Mouse (Mus musculus) intestine, embryonic 16.5 days (tissue): Measurements from ENCODE around the gene Mapk1ip1. TPM values are rescaled to one million over a fixed set of nuclear protein-coding genes. Genes with fewer than 3 reads are reported as not detected.
A peak's percentile ranks its signal among the peaks of the same experiment; 100 is the strongest.

ENCODE experiments used
- ATAC-seq: fragments of 200-750 bp; cut with Nextera tagmentation; 2 replicates; pipeline ENCODE4 v1.8.0; 2017; ENCODE audit warnings: moderate TSS enrichment, moderate library complexity
- H3K27ac ChIP-seq: fragments of 300-500 bp; sonication (generic); 2 replicates; pipeline ENCODE4 v1.5.1; 2014; ENCODE audit warnings: mild to moderate bottlenecking, low read length
- H3K27me3 ChIP-seq: fragments of 300-500 bp; sonication (generic); replicated peaks from 2 replicates; pipeline ENCODE4 v1.6.1; 2014; ENCODE audit warnings: low read length, control low read depth, mixed read lengths; ENCODE audit not compliant: control insufficient read depth, insufficient read depth
- H3K36me3 ChIP-seq: fragments of 300-500 bp; sonication (generic); 2 replicates; pipeline ENCODE4 v1.6.1; 2014; ENCODE audit warnings: low read length, control low read depth; ENCODE audit not compliant: control insufficient read depth, insufficient read depth
- H3K4me1 ChIP-seq: fragments of 300-500 bp; sonication (generic); 2 replicates; pipeline ENCODE4 v1.6.1; 2014; ENCODE audit warnings: low read length, control low read depth, mixed read lengths; ENCODE audit not compliant: control insufficient read depth, insufficient read depth
- H3K4me2 ChIP-seq: fragments of 300-500 bp; sonication (generic); 2 replicates; pipeline ENCODE4 v1.6.1; 2014; ENCODE audit warnings: low read depth, low read length, control low read depth
- H3K4me3 ChIP-seq: fragments of 300-500 bp; sonication (generic); 2 replicates; pipeline ENCODE4 v1.5.1; 2014; ENCODE audit warnings: mild to moderate bottlenecking, low read length
- H3K9ac ChIP-seq: fragments of 300-500 bp; sonication (generic); 2 replicates; pipeline ENCODE4 v1.6.1; 2014; ENCODE audit warnings: low read depth, low read length
- H3K9me3 ChIP-seq: fragments of 300-500 bp; sonication (generic); 2 replicates; pipeline ENCODE4 v1.6.1; 2016; ENCODE audit warnings: low read length, control low read depth; ENCODE audit not compliant: control insufficient read depth
- WGBS: fragments of 180-500 bp; shearing (Covaris S2); extraction: QIAGEN DNeasy Blood & Tissue Kit; methylation state at CpG from one replicate; pipeline ENCODE4 v1.1.7; 2014; 5-methylcytosine and 5-hydroxymethylcytosine counted together
- polyA plus RNA-seq: library from polyadenylated mRNA; unstranded; fragments of >200 nt; fragmentation: Nextera tagmentation; extraction: Ambion mirVana; gene quantifications from 2 replicates; pipeline ENCODE4 v1.2.1, GENCODE M21; 2015

Gene Mapk1ip1
- polyA plus RNA-seq = 12.8 and 13.8 TPM in 2 replicates

- ATAC-seq = peak; percentile 97
- under 1% methylated on average over 51 of the region's 51 CpGs for WGBS
- Histone ChIP-seq H3K4me3 (peak within 1 kb of the TSS; percentile 98), H3K4me1 (peaks cover 22% of the 10 kb centered on the region), H3K27me3 (no peaks in the 10 kb centered on the region), H3K9me3 (no peaks in the 10 kb centered on the region), H3K27ac (peak within 1 kb of the TSS; percentile 97), H3K36me3 (no peaks in the 10 kb centered on the region), H3K9ac (peak within 1 kb of the TSS; percentile 98), H3K4me2 (peak within 1 kb of the TSS; percentile 89)
Observed at GRCm38 (mm10) chr7:138845544-138846391, at the start of gene Mapk1ip1, which contains the start of gene Ppp2r2d. Mapk1ip1 (minus strand) TSS chr7:138846273. Ppp2r2d (plus strand) TSS chr7:138846079.

- H3K9ac ChIP-seq = no peak overlapping the region
- H3K4me2 ChIP-seq = no peak overlapping the region
- H3K9me3 ChIP-seq = no peaks in the 10 kb centered on the region
- no peaks in the 10 kb centered on the region for H3K4me1 ChIP-seq
- H3K36me3 ChIP-seq = no peaks in the 10 kb centered on the region
- no peaks in the 10 kb centered on the region for H3K27me3 ChIP-seq
- H3K4me3 ChIP-seq = no peak overlapping the region
- ATAC-seq = no peak
- 85% methylated on average over 13 of the region's 13 CpGs for WGBS
- no peak overlapping the region for H3K27ac ChIP-seq
Observed at GRCm38 (mm10) chr7:138885365-138886289, 39.6 kb upstream of the Mapk1ip1 start.

GRCm38 (mm10) chr7:138883724-138884123, 37.7 kb upstream of the Mapk1ip1 start:
- Histone ChIP-seq H3K27me3 (no peaks in the 10 kb centered on the region), H3K4me1 (no peaks in the 10 kb centered on the region), H3K4me3 (no peak overlapping the region), H3K27ac (no peak overlapping the region), H3K4me2 (no peak overlapping the region), H3K9ac (no peak overlapping the region), H3K36me3 (0 out of 2 replicates have a peak, but pooled peaks cover 4% of the 10 kb centered on the region), H3K9me3 (no peaks in the 10 kb centered on the region)
- ATAC-seq = no peak
- 97% methylated on average over 3 of the region's 3 CpGs for WGBS

GRCm38 (mm10) chr7:138875031-138875430, 29.0 kb upstream of the Mapk1ip1 start:
- Histone ChIP-seq H3K4me2 (no peak overlapping the region), H3K36me3 (peaks cover 19% of the 10 kb centered on the region), H3K27ac (no peak overlapping the region), H3K4me1 (no peaks in the 10 kb centered on the region), H3K9me3 (no peaks in the 10 kb centered on the region), H3K4me3 (no peak overlapping the region), H3K9ac (no peak overlapping the region), H3K27me3 (no peaks in the 10 kb centered on the region)
- 73% methylated on average over 3 of the region's 3 CpGs for WGBS
- no peak for ATAC-seq

- ATAC-seq = peak; percentile 64
- no peaks in the 10 kb centered on the region for H3K9me3 ChIP-seq
- H3K36me3 ChIP-seq = peaks cover 18% of the 10 kb centered on the region
- no peaks in the 10 kb centered on the region for H3K4me1 ChIP-seq
- no peak overlapping the region for H3K9ac ChIP-seq
- H3K4me2 ChIP-seq = no peak overlapping the region
- H3K27ac ChIP-seq = no peak overlapping the region
- WGBS = 71% methylated on average over 3 of the region's 3 CpGs
- H3K4me3 ChIP-seq = no peak overlapping the region
- H3K27me3 ChIP-seq = no peaks in the 10 kb centered on the region
Observed at GRCm38 (mm10) chr7:138872956-138873355, 26.9 kb upstream of the Mapk1ip1 start.

GRCm38 (mm10) chr7:138868316-138868715, 22.2 kb upstream of the Mapk1ip1 start:
- Histone ChIP-seq H3K36me3 (peaks cover 5% of the 10 kb centered on the region; the same call in 1 of the 2 replicates), H3K4me1 (peaks cover 2% of the 10 kb centered on the region; the same call in 1 of the 2 replicates), H3K4me3 (no peak overlapping the region), H3K9me3 (no peaks in the 10 kb centered on the region), H3K9ac (no peak overlapping the region), H3K27ac (no peak overlapping the region), H3K27me3 (no peaks in the 10 kb centered on the region), H3K4me2 (no peak overlapping the region)
- no peak for ATAC-seq
- WGBS = 87% methylated on average over 4 of the region's 4 CpGs

- 75% methylated on average over 6 of the region's 6 CpGs for WGBS
- Histone ChIP-seq H3K4me2 (no peak overlapping the region), H3K9ac (no peak overlapping the region), H3K4me1 (peaks cover 2% of the 10 kb centered on the region; the same call in 1 of the 2 replicates), H3K27ac (no peak overlapping the region), H3K36me3 (peaks cover 5% of the 10 kb centered on the region; the same call in 1 of the 2 replicates), H3K9me3 (no peaks in the 10 kb centered on the region), H3K4me3 (no peak overlapping the region), H3K27me3 (no peaks in the 10 kb centered on the region)
- 0 out of 2 replicates have a peak, but pooled peaks have one; percentile 31 for ATAC-seq
Observed at GRCm38 (mm10) chr7:138867286-138867685, 21.2 kb upstream of the Mapk1ip1 start.

- Histone ChIP-seq H3K9ac (no peak overlapping the region), H3K27ac (no peak overlapping the region), H3K4me3 (no peak overlapping the region), H3K4me2 (no peak overlapping the region), H3K36me3 (peaks cover 2% of the 10 kb centered on the region), H3K4me1 (peaks cover 2% of the 10 kb centered on the region; the same call in 1 of the 2 replicates), H3K9me3 (no peaks in the 10 kb centered on the region), H3K27me3 (no peaks in the 10 kb centered on the region)
- WGBS = 95% methylated on average over 1 of the region's 1 CpGs
- ATAC-seq = no peak
Observed at GRCm38 (mm10) chr7:138864776-138865175, 18.7 kb upstream of the Mapk1ip1 start.
